In genomic region chr14:11819326-11819725, GRCm38 (mm10) we compare ENCODE assay signal across 18 mouse cellular contexts.
DNase-seq lines count a peak whose midpoint lies in the region; ATAC-seq and TF ChIP-seq lines count a peak whose summit lies in the region.
"Had no signal": no experiment of that assay in that cellular context is flagged by ENCODE, and none has a peak within 500 bp of the region (broad histone marks: within the 10 kb centered on the region; RNA-seq: fewer than 3 reads in every experiment).

No protein-coding gene starts in this region.

- no peak overlapping the region for H3K4me2 ChIP-seq in heart, postnatal 0 days (ENCODE audit: low read depth, low read length)
- H3K4me2 ChIP-seq in midbrain, embryonic 14.5 days (ENCODE audit: low read length) = no peak overlapping the region
- no peak overlapping the region for H3K4me2 ChIP-seq in midbrain, embryonic 15.5 days
- H3K4me2 ChIP-seq in stomach, postnatal 0 days (replicated peaks; ENCODE audit: low read depth) = no peak overlapping the region
- H3K4me2 ChIP-seq: embryonic facial prominence, embryonic 12.5 days; heart, embryonic 11.5 days; hindbrain, embryonic 12.5 days; neural tube, embryonic 12.5 days had no signal

- peaks cover 4% of the 10 kb centered on the region; the same call in 1 of the 2 replicates for H3K79me2 ChIP-seq in liver, adult 2 months (ENCODE audit: control insufficient read depth, insufficient read depth, low read length)

- H3K4me1 ChIP-seq in heart, postnatal 0 days (ENCODE audit: control insufficient read depth, insufficient read depth) = no peaks in the 10 kb centered on the region
- H3K4me1 ChIP-seq in heart, embryonic 10.5 days = no peaks in the 10 kb centered on the region; the same call in 1 of the 2 replicates
- H3K4me1 ChIP-seq in liver, adult 2 months (ENCODE audit: control insufficient read depth, insufficient read depth, low read length) = no peaks in the 10 kb centered on the region
- peaks cover 7% of the 10 kb centered on the region; the same call in 1 of the 2 replicates for H3K4me1 ChIP-seq in midbrain, embryonic 14.5 days (ENCODE audit: control insufficient read depth, insufficient read depth, low read length)
- peaks cover 8% of the 10 kb centered on the region for H3K4me1 ChIP-seq in midbrain, embryonic 15.5 days
- no peaks in the 10 kb centered on the region for H3K4me1 ChIP-seq in stomach, postnatal 0 days (replicated peaks; ENCODE audit: control insufficient read depth, insufficient read depth)
- H3K4me1 ChIP-seq: neural tube, embryonic 12.5 days had no signal

- H3K9ac ChIP-seq in heart, postnatal 0 days (replicated peaks; ENCODE audit: low read depth, low read length) = no peak overlapping the region
- no peak overlapping the region for H3K9ac ChIP-seq in liver, adult 2 months (ENCODE audit: low read depth, low read length)
- no peak overlapping the region for H3K9ac ChIP-seq in midbrain, embryonic 14.5 days (replicated peaks; ENCODE audit: low read length)
- no peak overlapping the region for H3K9ac ChIP-seq in midbrain, embryonic 15.5 days
- no peak overlapping the region for H3K9ac ChIP-seq in stomach, postnatal 0 days (ENCODE audit: low read length)
- H3K9ac ChIP-seq: embryonic facial prominence, embryonic 12.5 days; hindbrain, embryonic 12.5 days; neural tube, embryonic 12.5 days had no signal

- H3K9me3 ChIP-seq in heart, postnatal 0 days (replicated peaks; ENCODE audit: control insufficient read depth, low read length) = no peaks in the 10 kb centered on the region
- H3K9me3 ChIP-seq in heart, embryonic 10.5 days = no peaks in the 10 kb centered on the region
- no peaks in the 10 kb centered on the region for H3K9me3 ChIP-seq in midbrain, embryonic 14.5 days (ENCODE audit: control insufficient read depth, low read length)
- no peaks in the 10 kb centered on the region for H3K9me3 ChIP-seq in midbrain, embryonic 15.5 days
- no peaks in the 10 kb centered on the region for H3K9me3 ChIP-seq in stomach, postnatal 0 days (ENCODE audit: control insufficient read depth, low read length)
- H3K9me3 ChIP-seq: embryonic facial prominence, embryonic 12.5 days; hindbrain, embryonic 12.5 days; neural tube, embryonic 12.5 days had no signal

- no peak for TF ChIP-seq EP300 in heart, postnatal 0 days (IDR thresholded peaks at IDR 0.05; ENCODE audit: low read depth)
- no peak for TF ChIP-seq EP300 in stomach, postnatal 0 days (optimal IDR thresholded peaks at IDR 0.05)

- no peak overlapping the region for H3K27ac ChIP-seq in heart, postnatal 0 days (ENCODE audit: low read depth)
- H3K27ac ChIP-seq in heart, embryonic 10.5 days = no peak overlapping the region
- H3K27ac ChIP-seq in liver, adult 2 months (replicated peaks; ENCODE audit: insufficient read depth, low read depth, low read length) = no peak overlapping the region
- H3K27ac ChIP-seq in midbrain, embryonic 14.5 days (replicated peaks; ENCODE audit: low read depth, low read length) = no peak overlapping the region
- H3K27ac ChIP-seq in midbrain, embryonic 15.5 days = no peak overlapping the region
- no peak overlapping the region for H3K27ac ChIP-seq in stomach, postnatal 0 days (replicated peaks)
- H3K27ac ChIP-seq: embryonic facial prominence, embryonic 12.5 days; hindbrain, embryonic 12.5 days; macrophage; neural tube, embryonic 12.5 days had no signal

- H3K4me3 ChIP-seq in heart, postnatal 0 days (ENCODE audit: low read depth, low read length) = no peak overlapping the region
- H3K4me3 ChIP-seq in heart, embryonic 10.5 days = no peak overlapping the region
- H3K4me3 ChIP-seq in liver, adult 2 months (ENCODE audit: insufficient read depth, low read depth, low read length) = no peak overlapping the region
- no peak overlapping the region for H3K4me3 ChIP-seq in midbrain, embryonic 14.5 days (replicated peaks; ENCODE audit: low read depth, low read length)
- H3K4me3 ChIP-seq in midbrain, embryonic 15.5 days = no peak overlapping the region
- no peak overlapping the region for H3K4me3 ChIP-seq in stomach, postnatal 0 days (ENCODE audit: low read depth, low read length)
- H3K4me3 ChIP-seq: embryonic facial prominence, embryonic 12.5 days; hindbrain, embryonic 12.5 days; neural tube, embryonic 12.5 days had no signal

- peak; percentile 48 for TF ChIP-seq CTCF in heart, postnatal 0 days (IDR thresholded peaks at IDR 0.05; ENCODE audit: low read depth)
- TF ChIP-seq CTCF in liver, adult 2 months (IDR thresholded peaks at IDR 0.05; ENCODE audit: low read depth, low read length) = no peak
- peak; percentile 51 for TF ChIP-seq CTCF in stomach, postnatal 0 days (IDR thresholded peaks at IDR 0.05; ENCODE audit: low read depth)

- 87% methylated on average over 2 of the region's 2 CpGs for WGBS in heart, postnatal 0 days
- 81% methylated on average over 2 of the region's 2 CpGs for WGBS in heart, embryonic 10.5 days
- WGBS in liver, adult 2 months = 68% methylated on average over 2 of the region's 2 CpGs
- 86% methylated on average over 2 of the region's 2 CpGs for WGBS in midbrain, embryonic 14.5 days
- WGBS in midbrain, embryonic 15.5 days = 83% methylated on average over 2 of the region's 2 CpGs
- WGBS in stomach, postnatal 0 days = 85% methylated on average over 2 of the region's 2 CpGs

- ATAC-seq in heart, postnatal 0 days (ENCODE audit: insufficient read depth, low read depth) = no peak
- no peak for ATAC-seq in midbrain, embryonic 14.5 days (ENCODE audit: low FRiP score, low TSS enrichment)
- ATAC-seq in midbrain, embryonic 15.5 days (replicated peaks) = no peak
- no peak for ATAC-seq in stomach, postnatal 0 days (ENCODE audit: low FRiP score, low TSS enrichment)
- no peak for ATAC-seq in activated CD4-positive, CD25-positive, alpha-beta regulatory T cell, adult 4 months
- ATAC-seq: inflammation-experienced regulatory T-cells, adult 6 months had no signal

- no peaks in the 10 kb centered on the region for H3K27me3 ChIP-seq in heart, postnatal 0 days (ENCODE audit: control insufficient read depth, insufficient read depth, low read length)
- no peaks in the 10 kb centered on the region for H3K27me3 ChIP-seq in heart, embryonic 10.5 days (ENCODE audit: insufficient read depth, poor library complexity, severe bottlenecking)
- no peaks in the 10 kb centered on the region for H3K27me3 ChIP-seq in liver, adult 2 months (ENCODE audit: control insufficient read depth, insufficient read depth, low read length)
- H3K27me3 ChIP-seq in midbrain, embryonic 14.5 days (ENCODE audit: control insufficient read depth, insufficient read depth, low read length) = no peaks in the 10 kb centered on the region
- no peaks in the 10 kb centered on the region for H3K27me3 ChIP-seq in midbrain, embryonic 15.5 days (replicated peaks)
- H3K27me3 ChIP-seq in stomach, postnatal 0 days (ENCODE audit: control insufficient read depth, insufficient read depth, low read length) = no peaks in the 10 kb centered on the region
- H3K27me3 ChIP-seq: embryonic facial prominence, embryonic 12.5 days; hindbrain, embryonic 12.5 days; neural tube, embryonic 12.5 days had no signal

- H3K36me3 ChIP-seq in heart, postnatal 0 days (replicated peaks; ENCODE audit: control insufficient read depth, insufficient read depth, low read length) = no peaks in the 10 kb centered on the region
- no peaks in the 10 kb centered on the region for H3K36me3 ChIP-seq in heart, embryonic 10.5 days
- no peaks in the 10 kb centered on the region for H3K36me3 ChIP-seq in liver, adult 2 months (ENCODE audit: control insufficient read depth, insufficient read depth, low read length)
- H3K36me3 ChIP-seq in midbrain, embryonic 14.5 days (ENCODE audit: control insufficient read depth, insufficient read depth, low read length) = no peaks in the 10 kb centered on the region
- no peaks in the 10 kb centered on the region for H3K36me3 ChIP-seq in midbrain, embryonic 15.5 days (replicated peaks)
- H3K36me3 ChIP-seq in stomach, postnatal 0 days (ENCODE audit: control insufficient read depth, insufficient read depth, low read length) = no peaks in the 10 kb centered on the region
- H3K36me3 ChIP-seq: embryonic facial prominence, embryonic 12.5 days; hindbrain, embryonic 12.5 days; neural tube, embryonic 12.5 days had no signal

- no peak for TF ChIP-seq POLR2A in liver, adult 2 months (IDR thresholded peaks at IDR 0.05; ENCODE audit: extremely low read depth, insufficient read depth, low read length)

- DNase-seq in heart, postnatal 0 days (ENCODE audit: low spot score) = no peak
- DNase-seq in heart, embryonic 10.5 days (ENCODE audit: low spot score) = no peak
- peak; percentile 32 for DNase-seq in liver, adult 2 months (ENCODE audit: extremely low read depth, low read depth, low spot score)
- DNase-seq in liver = no peak
- peak; percentile 57 for DNase-seq in midbrain, embryonic 14.5 days
- no peak for DNase-seq in stomach, postnatal 0 days (ENCODE audit: low spot score)
- DNase-seq: adrenal gland, postnatal 14 days; kidney, adult 9 months; kidney, postnatal 25 days; thymus, postnatal 14 days had no signal

Comparison
In these comparisons a context has a peak if more than half of its experiments do, and no peak if none do; other contexts are left out.
1. DNase-seq: peak in liver, adult 2 months (single experiment) and midbrain, embryonic 14.5 days (single experiment); none in heart, postnatal 0 days (single experiment), heart, embryonic 10.5 days (single experiment), liver (single experiment) and stomach, postnatal 0 days (single experiment).